Mouse (Mus musculus): Measurements from ENCODE around the gene Chst3. TPM values are rescaled to one million over a fixed set of nuclear protein-coding genes. Genes with fewer than 3 reads are reported as not detected.
"Not testable (repeated sequence)": the region's sequence is repeated elsewhere in the genome, so short reads cannot be mapped to it uniquely, and the experiment has no call there.

Chst3 gene
- polyA plus RNA-seq, 1 experiment, result 89.3 TPM

DNA sequence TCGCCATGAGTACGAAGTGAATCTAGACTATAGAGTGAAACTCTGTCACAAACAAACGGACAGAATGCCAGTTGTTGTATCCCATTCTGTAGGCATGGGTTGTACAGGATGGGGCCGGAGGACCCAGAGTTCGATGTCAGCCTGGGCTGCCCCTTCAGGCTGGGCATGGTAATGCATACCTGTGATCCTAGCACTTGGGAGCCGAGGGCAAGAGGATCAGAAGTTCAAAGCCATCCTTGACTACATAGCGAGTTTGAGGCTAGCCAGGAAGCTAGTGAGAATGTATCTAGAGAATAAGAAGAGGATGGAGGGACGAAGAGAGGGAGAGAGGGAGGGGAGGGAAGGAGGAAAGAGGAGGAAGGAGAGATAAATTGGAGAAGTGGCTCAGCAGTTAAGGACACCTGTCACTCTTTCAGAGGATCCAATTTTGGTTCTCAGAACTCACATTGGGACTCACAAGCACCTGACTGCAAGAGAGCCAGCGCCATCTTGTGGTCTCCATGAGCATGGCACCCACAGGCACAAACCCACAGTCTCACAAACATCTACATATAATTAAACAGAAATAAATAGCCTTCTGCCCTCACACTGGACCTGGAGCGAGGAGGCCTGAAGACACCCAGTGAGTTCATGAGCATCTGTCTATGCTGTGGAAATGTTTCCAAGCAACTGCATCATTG is 18.6 kb upstream of the Chst3 start:
- H3K27ac ChIP-seq (ENCODE audit: insufficient read depth, low read length), result no peak overlapping the region
- WGBS, result 73% methylated on average over 10 of the region's 10 CpGs
- no peak overlapping the region for H3K4me3 ChIP-seq (ENCODE audit: extremely low read depth, insufficient read depth, insufficient read length)
- H3K36me3 ChIP-seq (ENCODE audit: control insufficient read depth, insufficient read depth, low read length), result no peaks in the 10 kb centered on the region
- H3K27me3 ChIP-seq (ENCODE audit: control insufficient read depth, insufficient read depth, low read length), result no peaks in the 10 kb centered on the region
- peak; percentile 55 to 72 for DNase-seq (ENCODE audit: low read depth in 1 of 2, low spot score in 2 of 2)
- TF ChIP-seq CTCF (IDR thresholded peaks at IDR 0.05; ENCODE audit: extremely low read depth, insufficient read depth, insufficient read length, insufficient replicate concordance) (peak; percentile 81; the same call in 1 of the 2 replicates), POLR2A (IDR thresholded peaks at IDR 0.05; ENCODE audit: low read depth, low read length) (no peak)
- H3K4me1 ChIP-seq (ENCODE audit: control insufficient read depth, insufficient read depth, insufficient read length), result no peaks in the 10 kb centered on the region; the same call in 1 of the 2 replicates

DNA sequence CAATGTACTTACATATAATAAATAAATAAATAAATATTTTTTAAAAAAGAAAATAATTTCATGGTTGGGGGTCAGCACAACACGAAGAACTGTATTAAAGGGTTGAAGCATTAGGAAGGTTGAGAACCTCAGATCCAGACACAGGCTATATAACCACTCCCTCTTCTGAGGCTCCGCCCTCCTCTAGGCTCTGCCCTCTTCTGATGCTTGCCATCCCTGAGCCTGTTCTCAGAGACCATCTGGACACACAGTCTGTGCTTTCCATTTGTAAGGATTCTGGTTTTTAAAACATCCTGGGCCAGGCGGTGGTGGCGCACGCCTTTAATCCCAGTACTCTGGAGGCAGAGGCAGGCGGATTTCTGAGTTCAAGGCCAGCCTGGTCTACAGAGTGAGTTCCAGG is 16.8 kb upstream of the Chst3 start:
- WGBS, result 92% methylated on average over 6 of the region's 6 CpGs
- H3K27me3 ChIP-seq (ENCODE audit: control insufficient read depth, insufficient read depth, low read length); H3K4me3 ChIP-seq (ENCODE audit: extremely low read depth, insufficient read depth, insufficient read length); H3K36me3 ChIP-seq (ENCODE audit: control insufficient read depth, insufficient read depth, low read length); H3K4me1 ChIP-seq (ENCODE audit: control insufficient read depth, insufficient read depth, insufficient read length); DNase-seq (ENCODE audit: low read depth in 1 of 2, low spot score in 2 of 2); H3K27ac ChIP-seq (ENCODE audit: insufficient read depth, low read length): not testable (repeated sequence)

DNA sequence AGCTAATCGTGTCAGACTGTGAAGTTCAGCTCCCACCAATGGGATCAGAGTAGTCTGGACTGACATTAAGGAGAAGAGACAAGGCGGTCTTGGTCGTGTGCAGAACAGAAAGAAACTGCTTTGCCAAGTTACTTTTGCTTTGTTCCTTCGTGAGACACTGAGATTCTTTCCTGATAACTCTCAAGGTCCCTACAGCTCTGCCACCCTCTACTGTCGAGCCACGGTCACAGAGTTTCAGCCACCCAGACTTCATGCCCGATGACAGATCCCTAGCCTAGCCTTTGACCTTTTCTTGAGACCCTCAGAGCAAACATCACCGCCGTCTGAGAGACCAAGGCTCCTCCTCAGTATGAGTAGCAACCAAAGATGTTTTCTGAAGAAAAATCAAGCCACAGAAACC is 14.9 kb upstream of the Chst3 start:
- Histone ChIP-seq H3K4me3 (ENCODE audit: extremely low read depth, insufficient read depth, insufficient read length) (no peak overlapping the region), H3K27me3 (ENCODE audit: control insufficient read depth, insufficient read depth, low read length) (no peaks in the 10 kb centered on the region), H3K4me1 (ENCODE audit: control insufficient read depth, insufficient read depth, insufficient read length) (peaks cover 21% of the 10 kb centered on the region; the same call in 1 of the 2 replicates), H3K36me3 (ENCODE audit: control insufficient read depth, insufficient read depth, low read length) (no peaks in the 10 kb centered on the region), H3K27ac (ENCODE audit: insufficient read depth, low read length) (peak overlapping the region; percentile 7)
- 62% methylated on average over 9 of the region's 9 CpGs for WGBS
- no peak for TF ChIP-seq POLR2A (IDR thresholded peaks at IDR 0.05; ENCODE audit: low read depth, low read length)
- TF ChIP-seq CTCF (IDR thresholded peaks at IDR 0.05; ENCODE audit: extremely low read depth, insufficient read depth, insufficient read length, insufficient replicate concordance), result peak; percentile 53; the same call in 1 of the 2 replicates
- DNase-seq (ENCODE audit: low read depth in 1 of 2, low spot score in 2 of 2), result peak in 1 of 2 experiments; percentile 42

DNA sequence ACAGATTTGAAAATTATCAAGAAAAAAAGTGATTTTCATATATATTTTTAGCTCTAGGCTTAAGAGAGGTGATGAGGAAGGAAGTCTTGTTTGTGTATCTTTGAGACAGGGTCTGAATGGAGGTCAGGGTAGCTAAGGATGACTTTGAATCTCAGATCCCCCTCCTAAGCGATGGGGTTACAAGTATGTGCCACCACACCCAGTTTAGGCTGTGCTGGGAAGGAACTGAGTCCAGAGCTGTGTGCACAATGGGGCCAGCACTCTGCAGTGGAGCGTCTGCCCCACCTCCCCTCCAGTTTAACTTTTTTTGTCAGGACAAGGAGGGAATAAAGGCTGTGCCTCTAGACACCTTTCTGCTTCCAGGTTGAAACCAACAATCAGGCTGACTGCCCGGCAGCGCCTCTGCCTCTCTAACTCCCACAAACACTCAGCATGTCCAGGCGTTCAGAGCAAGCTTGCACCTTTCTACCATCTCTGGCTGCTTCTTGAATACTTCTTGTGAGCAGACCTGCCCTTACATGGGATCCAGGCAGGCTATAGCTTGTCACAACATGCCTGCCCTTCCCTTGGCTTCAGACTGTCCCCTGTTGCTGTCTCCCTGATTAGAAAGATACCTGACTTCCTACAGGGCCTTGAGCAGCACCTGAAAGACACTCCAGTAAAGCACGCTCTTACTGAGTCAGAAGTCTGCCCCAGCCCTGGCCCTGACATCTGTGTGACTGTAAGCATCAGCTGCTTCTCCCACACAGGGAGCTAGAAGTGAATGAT is 11.4 kb upstream of the Chst3 start:
- DNase-seq (ENCODE audit: low read depth in 1 of 2, low spot score in 2 of 2), result peak in 1 of 2 experiments; percentile 50
- Histone ChIP-seq H3K4me3 (ENCODE audit: extremely low read depth, insufficient read depth, insufficient read length) (no peak overlapping the region), H3K27me3 (ENCODE audit: control insufficient read depth, insufficient read depth, low read length) (no peaks in the 10 kb centered on the region), H3K27ac (ENCODE audit: insufficient read depth, low read length) (peak overlapping the region; percentile 93), H3K4me1 (ENCODE audit: control insufficient read depth, insufficient read depth, insufficient read length) (peaks cover 25% of the 10 kb centered on the region; the same call in 1 of the 2 replicates), H3K36me3 (ENCODE audit: control insufficient read depth, insufficient read depth, low read length) (no peaks in the 10 kb centered on the region)
- WGBS, result 61% methylated on average over 6 of the region's 6 CpGs
- TF ChIP-seq POLR2A (IDR thresholded peaks at IDR 0.05; ENCODE audit: low read depth, low read length) (peak; percentile 17; the same call in 1 of the 2 replicates), CTCF (IDR thresholded peaks at IDR 0.05; ENCODE audit: extremely low read depth, insufficient read depth, insufficient read length, insufficient replicate concordance) (no peak)

DNA sequence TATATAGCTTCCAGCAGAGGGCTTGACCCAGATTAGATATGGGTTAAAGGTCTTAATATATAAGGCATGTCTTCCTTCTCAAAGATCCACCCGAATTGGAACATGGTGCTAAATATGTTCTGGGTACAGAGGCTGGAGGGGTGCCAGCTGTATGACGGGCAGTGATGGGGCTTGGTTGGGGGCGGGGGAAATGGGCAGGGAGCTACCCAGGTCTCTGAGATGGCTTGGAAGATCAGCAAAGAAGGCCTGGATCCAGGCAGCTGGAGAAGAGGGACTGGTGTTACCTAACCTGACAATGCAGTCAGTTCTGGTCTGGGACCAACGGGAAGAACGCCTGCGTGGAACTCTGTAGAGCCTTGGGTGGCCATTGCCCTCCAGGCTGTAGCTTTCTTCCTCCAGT is 10.1 kb upstream of the Chst3 start:
- DNase-seq (ENCODE audit: low read depth in 1 of 2, low spot score in 2 of 2), result no peak
- Histone ChIP-seq H3K4me3 (ENCODE audit: extremely low read depth, insufficient read depth, insufficient read length) (no peak overlapping the region), H3K4me1 (ENCODE audit: control insufficient read depth, insufficient read depth, insufficient read length) (peaks cover 25% of the 10 kb centered on the region; the same call in 1 of the 2 replicates), H3K36me3 (ENCODE audit: control insufficient read depth, insufficient read depth, low read length) (no peaks in the 10 kb centered on the region), H3K27me3 (ENCODE audit: control insufficient read depth, insufficient read depth, low read length) (no peaks in the 10 kb centered on the region), H3K27ac (ENCODE audit: insufficient read depth, low read length) (peak overlapping the region; percentile 94)
- no peak for TF ChIP-seq CTCF (IDR thresholded peaks at IDR 0.05; ENCODE audit: extremely low read depth, insufficient read depth, insufficient read length, insufficient replicate concordance)
- no peak for TF ChIP-seq POLR2A (IDR thresholded peaks at IDR 0.05; ENCODE audit: low read depth, low read length)
- WGBS, result 81% methylated on average over 6 of the region's 6 CpGs

DNA sequence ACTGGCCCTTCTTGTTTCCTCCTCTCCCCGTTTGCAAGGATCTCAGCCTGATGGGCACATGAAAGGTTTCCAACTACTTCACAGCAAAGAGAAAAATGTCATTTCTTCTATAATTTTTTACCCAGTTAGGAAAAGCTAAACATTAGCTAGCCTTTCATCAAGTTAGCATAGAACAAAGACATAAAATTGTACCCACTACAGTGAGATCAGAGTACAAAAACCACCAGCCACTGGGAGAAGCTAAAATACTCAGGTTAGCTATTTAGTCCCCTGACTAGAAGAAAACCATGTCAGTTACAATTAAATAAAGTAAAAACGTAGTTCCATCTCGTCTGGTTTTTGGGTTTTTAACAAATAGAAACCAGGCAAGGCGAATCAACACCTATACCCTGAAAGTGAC is 8.6 kb upstream of the Chst3 start:
- no peak overlapping the region for H3K27ac ChIP-seq (ENCODE audit: insufficient read depth, low read length)
- WGBS, result 83% methylated on average over 4 of the region's 4 CpGs
- no peaks in the 10 kb centered on the region for H3K27me3 ChIP-seq (ENCODE audit: control insufficient read depth, insufficient read depth, low read length)
- no peak overlapping the region for H3K4me3 ChIP-seq (ENCODE audit: extremely low read depth, insufficient read depth, insufficient read length)
- H3K4me1 ChIP-seq (ENCODE audit: control insufficient read depth, insufficient read depth, insufficient read length), result peaks cover 27% of the 10 kb centered on the region; the same call in 1 of the 2 replicates
- H3K36me3 ChIP-seq (ENCODE audit: control insufficient read depth, insufficient read depth, low read length), result no peaks in the 10 kb centered on the region
- no peak for DNase-seq (ENCODE audit: low read depth in 1 of 2, low spot score in 2 of 2)
- TF ChIP-seq POLR2A (IDR thresholded peaks at IDR 0.05; ENCODE audit: low read depth, low read length) (no peak), CTCF (IDR thresholded peaks at IDR 0.05; ENCODE audit: extremely low read depth, insufficient read depth, insufficient read length, insufficient replicate concordance) (no peak)

DNA sequence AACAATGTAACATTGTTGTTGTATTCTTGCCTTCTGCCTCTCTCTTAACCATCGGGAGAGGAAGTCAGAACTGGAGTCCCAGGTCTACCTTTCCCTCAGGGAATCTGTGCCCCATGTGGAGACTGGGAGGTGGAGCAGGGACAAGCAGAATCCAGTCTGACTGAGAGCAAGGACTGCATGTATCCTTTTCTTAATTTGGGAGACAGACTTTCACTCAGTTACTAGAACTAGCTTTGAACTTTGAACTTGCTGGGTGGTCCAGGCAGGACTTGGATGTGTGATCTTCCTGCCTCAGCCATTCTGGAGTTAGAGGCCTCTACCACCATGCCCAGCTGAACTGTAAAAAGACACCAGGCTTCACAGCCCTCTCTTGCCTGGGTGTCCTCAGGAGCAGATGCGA is 5.5 kb upstream of the Chst3 start:
- no peak for TF ChIP-seq POLR2A (IDR thresholded peaks at IDR 0.05; ENCODE audit: low read depth, low read length)
- no peak for TF ChIP-seq CTCF (IDR thresholded peaks at IDR 0.05; ENCODE audit: extremely low read depth, insufficient read depth, insufficient read length, insufficient replicate concordance)
- Histone ChIP-seq H3K27ac (ENCODE audit: insufficient read depth, low read length) (no peak overlapping the region), H3K4me3 (ENCODE audit: extremely low read depth, insufficient read depth, insufficient read length) (no peak overlapping the region), H3K4me1 (ENCODE audit: control insufficient read depth, insufficient read depth, insufficient read length) (peaks cover 14% of the 10 kb centered on the region; the same call in 1 of the 2 replicates), H3K36me3 (ENCODE audit: control insufficient read depth, insufficient read depth, low read length) (no peaks in the 10 kb centered on the region), H3K27me3 (ENCODE audit: control insufficient read depth, insufficient read depth, low read length) (no peaks in the 10 kb centered on the region)
- WGBS, result 84% methylated on average over 2 of the region's 2 CpGs
- no peak for DNase-seq (ENCODE audit: low read depth in 1 of 2, low spot score in 2 of 2)

DNA sequence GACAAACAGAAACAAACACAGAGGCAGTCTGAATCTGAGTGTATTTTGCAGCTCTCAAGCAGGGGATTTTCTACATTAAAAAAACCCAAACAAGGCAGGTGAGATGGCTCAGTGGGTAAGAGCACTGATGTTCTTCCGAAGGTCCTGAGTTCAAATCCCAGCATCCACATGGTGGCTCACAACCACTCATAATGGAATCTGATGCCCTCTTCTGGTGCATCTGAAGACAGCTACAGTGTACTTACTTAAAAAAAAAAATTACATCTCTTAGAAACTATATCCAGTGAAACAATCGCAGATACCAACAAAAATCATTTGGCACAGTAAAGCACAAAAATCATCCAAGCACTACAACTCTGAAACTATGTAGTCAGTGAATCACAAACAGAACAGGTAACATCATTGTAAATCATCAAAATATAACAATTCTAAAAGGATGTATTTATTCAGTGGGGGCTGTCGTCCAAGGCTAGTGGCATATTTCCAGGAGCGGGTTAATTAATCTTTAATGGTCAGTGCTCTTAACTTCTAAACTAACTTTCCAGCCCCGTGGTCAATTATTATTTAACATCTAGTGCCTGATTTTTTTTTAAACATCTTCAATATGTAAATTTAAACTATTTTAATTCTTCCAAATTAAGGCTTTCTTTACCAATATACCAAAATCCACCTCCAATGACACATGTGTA is 2.7 kb upstream of the Chst3 start:
- DNase-seq (ENCODE audit: low read depth in 1 of 2, low spot score in 2 of 2); H3K36me3 ChIP-seq (ENCODE audit: control insufficient read depth, insufficient read depth, low read length); H3K4me3 ChIP-seq (ENCODE audit: extremely low read depth, insufficient read depth, insufficient read length); H3K27me3 ChIP-seq (ENCODE audit: control insufficient read depth, insufficient read depth, low read length); H3K4me1 ChIP-seq (ENCODE audit: control insufficient read depth, insufficient read depth, insufficient read length): not testable (repeated sequence)
- H3K27ac ChIP-seq (ENCODE audit: insufficient read depth, low read length), result peak overlapping the region; percentile 72
- WGBS, result 91% methylated on average over 5 of the region's 5 CpGs
